Mouse (Mus musculus) cerebellum, adult 9-10 months (tissue): ENCODE data around the gene Mt4.

ENCODE experiments used
- DNase-seq: peaks from one replicate; pipeline ENCODE4 v3.0.0; 2022

The Mt4 gene

DNA sequence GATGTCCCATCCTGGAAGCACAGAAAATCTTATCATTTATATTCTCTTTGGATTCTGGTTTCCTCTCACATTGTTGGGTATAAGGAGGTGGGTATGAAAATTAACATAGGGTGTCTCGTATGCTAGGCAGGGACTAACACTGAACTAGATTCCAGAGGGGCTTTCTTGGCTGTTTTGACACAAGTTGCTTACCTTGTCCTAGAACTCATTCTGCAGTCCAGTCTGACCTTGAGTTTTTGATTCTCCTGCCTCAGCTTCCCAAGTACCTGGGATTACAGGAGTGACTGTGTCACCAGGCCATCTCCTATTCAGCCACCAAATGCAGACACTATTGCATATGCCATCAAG lies 43.5 kb downstream of the Mt4 start:
- DNase-seq = no peak

GRCm38 (mm10) chr8:94182055-94182929 lies 45.3 kb downstream of the Mt4 start:
- DNase-seq = no peak

- no peak for DNase-seq
Observed at GRCm38 (mm10) chr8:94183117-94183516, 46.1 kb downstream of the Mt4 start.

DNA sequence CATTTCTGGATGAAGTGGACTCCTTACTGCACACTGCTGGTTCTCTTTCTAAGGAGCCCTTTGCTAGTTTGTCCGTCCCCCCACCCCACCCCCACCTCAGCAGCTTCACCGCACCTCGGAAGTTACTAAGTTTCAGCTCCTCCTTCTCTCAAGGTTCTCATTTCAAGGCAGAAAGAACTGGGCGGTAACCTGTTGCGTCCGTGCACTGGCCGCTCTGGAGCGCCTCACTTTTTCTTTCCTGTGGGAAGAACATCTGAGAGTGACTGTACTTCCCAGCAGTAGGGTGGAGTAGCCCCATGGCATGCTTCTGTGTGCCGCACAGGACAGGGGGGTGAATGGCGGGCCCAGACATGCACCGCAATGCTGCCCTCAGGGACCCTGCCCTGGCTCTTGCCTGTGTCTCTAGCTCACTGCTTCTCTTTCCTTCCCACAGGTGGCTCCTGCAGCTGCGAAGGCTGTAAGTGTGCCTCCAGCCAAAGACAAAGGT lies 47.4 kb downstream of the Mt4 start:
- DNase-seq = no peak

DNA sequence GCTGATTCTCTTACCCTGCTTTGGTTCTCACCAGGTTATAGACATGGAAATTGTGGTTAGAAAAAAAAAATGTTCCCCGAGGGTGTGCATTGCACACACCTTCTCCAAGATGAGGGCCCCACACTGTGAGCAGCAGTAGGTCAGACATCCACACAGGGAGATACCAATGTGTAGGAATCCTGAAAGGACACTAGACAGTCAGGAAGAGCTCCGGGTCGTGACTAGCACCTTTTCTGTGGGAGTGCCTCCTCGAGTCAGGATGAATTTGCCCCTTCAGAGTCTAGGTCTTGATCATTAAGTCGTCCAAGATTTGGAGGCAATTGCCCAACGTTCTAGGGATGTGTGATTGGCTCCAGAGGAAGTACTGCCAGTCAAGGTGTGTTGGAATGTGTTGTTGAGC lies 48.8 kb downstream of the Mt4 start:
- no peak for DNase-seq

GRCm38 (mm10) chr8:94186542-94186941 lies 49.5 kb downstream of the Mt4 start:
- peak; percentile 79 for DNase-seq

DNA sequence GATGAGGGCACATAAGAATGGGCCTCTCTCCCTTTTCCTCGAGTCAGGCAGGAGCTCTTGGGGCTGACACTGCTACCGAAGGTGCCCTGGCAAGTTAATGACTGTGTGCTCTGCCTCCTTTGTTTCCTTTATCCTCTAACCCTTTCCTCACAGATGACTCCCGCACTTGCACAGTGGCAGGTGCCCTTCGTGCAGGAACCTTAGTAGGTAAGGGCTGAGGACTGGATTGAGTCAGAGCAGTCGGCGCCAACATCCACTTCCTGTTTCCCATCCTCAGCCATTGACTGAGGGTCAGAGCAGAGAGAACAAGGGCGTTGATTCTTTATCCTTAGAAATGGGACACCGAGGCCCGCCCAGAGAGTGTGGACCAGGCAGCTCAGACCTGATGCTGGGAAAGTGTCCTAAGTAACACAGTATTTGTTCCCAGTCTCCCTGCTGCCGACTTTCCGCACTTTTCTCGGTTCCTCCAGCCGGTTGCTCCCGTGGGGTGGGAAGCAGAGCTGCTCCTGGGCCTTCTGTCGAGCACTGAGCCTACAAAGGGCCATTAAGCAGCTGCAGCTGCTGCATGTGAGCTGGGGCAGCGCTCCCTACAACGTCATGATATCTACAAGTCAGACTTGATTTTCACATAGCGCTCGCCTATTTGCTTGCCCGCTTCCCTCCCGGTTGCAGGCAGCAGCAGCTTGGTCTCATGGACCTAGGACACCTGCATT lies 50.4 kb downstream of the Mt4 start:
- no peak for DNase-seq
